Mouse (Mus musculus): ENCODE data around the gene Rtn4r.

The Rtn4r gene

GRCm38 (mm10) chr16:18127241-18127861 lies at the start of gene Rtn4r:
Gene Rtn4r (plus strand): TSS chr16:18127642.
- in situ Hi-C loops (cut with MboI, MseI): no loop called here

GRCm38 (mm10) chr16:18078314-18079015 lies 49.0 kb upstream of the Rtn4r start:
- in situ Hi-C loops (cut with MboI, MseI): no loop called here

- in situ Hi-C loops (cut with MboI, MseI): no loop called here
Measured at GRCm38 (mm10) chr16:18079300-18079699, 48.1 kb upstream of the Rtn4r start.

DNA sequence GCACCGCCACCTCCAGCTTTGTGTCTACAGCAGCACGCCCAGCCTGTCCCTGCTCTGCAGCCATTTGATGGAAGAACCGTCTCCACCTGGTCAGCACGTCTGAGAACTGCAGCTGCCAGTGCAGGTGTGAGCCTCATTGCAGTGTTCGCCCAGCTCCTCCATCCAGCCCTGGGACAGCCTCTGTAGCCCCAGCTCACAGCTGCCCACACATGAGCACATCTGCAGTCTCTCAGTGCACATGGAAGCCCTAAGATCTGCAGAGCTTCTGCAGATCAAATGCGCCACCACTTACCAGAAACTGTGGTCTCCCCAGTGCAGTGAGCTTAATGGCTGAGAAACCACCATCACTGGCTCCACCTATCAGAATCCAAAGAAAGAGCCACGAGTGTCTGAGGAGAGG lies 47.3 kb upstream of the Rtn4r start:
- in situ Hi-C loops (cut with MboI, MseI): no loop called here

DNA sequence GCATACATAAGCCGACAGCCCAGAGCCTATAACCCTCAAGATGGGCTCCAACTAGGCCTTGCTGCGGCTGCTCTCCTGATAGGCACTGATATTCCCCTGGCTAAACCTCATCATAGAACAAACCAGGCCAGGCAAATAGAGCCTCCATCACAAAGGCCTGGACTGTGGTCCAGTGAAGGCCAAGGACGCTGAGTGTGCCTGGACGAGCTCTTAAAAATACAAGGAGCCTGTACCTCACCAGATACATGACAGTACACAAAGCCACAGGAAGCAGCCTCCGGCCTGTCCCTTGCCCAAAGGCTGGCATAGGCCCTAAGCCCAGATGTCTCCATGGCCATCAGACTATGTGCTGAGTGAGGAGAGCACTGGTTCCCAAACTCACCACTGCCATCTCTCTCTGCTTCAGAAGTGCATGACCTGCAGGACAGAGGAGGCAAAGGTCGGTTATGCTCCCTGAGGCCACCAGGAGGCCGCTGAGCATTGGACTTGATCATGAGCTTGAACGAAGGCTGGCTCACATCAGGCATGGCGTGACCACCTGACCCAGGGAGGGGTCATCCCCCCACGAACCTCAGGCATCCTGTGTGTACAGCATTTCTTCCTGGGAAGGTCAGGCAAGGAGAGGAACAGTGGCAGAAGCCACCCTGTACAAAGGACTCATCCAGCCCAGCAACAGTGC lies 46.2 kb upstream of the Rtn4r start:
- in situ Hi-C loops (cut with MboI, MseI): no loop called here

GRCm38 (mm10) chr16:18082291-18082690 lies 45.2 kb upstream of the Rtn4r start:
- in situ Hi-C loops (cut with MboI, MseI): no loop called here

DNA sequence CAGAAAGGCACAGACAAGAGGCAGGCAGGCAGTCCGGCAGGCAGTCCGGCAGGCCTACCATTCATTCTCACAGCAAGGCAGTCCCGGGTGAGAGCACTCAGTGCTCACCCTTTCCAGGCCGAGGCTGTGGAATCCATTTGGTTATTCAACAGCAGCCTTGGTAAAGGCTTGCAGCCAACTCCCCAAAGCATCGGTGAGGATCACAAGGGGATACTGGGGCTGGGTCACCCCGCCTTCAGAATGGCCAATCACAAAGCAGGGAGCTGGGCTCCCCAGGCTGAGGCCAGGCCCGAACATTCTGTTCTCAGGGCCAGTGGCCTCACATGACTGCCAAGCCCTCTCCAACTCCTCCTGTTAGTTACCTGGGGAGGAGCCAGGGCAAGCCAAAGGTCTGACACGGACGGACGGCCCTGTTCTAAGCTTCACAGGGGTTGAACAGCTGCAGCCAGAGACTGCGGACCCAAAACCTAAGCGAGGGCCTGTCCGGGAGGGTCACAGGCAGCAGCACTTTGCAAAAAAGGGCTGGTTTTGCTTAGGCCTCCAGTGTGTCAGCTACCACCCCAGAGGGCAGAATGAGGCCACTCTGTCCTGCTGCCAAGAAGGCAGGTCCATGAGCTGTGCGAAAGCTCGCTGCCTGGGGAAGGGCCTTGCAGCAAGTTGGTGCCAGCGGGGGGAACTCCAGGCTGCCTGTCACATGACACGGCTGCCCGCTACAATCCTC lies 44.1 kb upstream of the Rtn4r start:
- in situ Hi-C loops (cut with MboI, MseI): no loop called here

DNA sequence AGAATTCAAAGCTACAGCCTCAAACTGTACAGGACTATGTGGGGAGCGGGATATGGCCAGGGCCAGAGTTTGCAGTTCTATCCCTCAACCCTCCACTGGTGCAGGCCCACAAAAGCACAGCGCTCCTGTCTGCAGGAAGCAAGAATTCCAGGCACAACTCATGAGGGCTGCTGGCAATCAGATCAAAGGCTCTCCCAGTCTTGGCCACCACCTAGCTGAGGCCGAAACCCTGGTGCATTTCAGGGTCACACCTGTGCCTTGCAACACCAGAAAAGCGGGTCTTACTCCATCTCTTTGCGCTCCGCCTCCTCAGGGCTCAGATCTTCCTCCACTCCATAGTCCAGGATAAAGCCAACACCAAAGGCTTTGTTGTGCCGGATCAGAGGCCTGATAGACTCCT lies 43.2 kb upstream of the Rtn4r start:
- in situ Hi-C loops (cut with MboI, MseI): no loop called here

DNA sequence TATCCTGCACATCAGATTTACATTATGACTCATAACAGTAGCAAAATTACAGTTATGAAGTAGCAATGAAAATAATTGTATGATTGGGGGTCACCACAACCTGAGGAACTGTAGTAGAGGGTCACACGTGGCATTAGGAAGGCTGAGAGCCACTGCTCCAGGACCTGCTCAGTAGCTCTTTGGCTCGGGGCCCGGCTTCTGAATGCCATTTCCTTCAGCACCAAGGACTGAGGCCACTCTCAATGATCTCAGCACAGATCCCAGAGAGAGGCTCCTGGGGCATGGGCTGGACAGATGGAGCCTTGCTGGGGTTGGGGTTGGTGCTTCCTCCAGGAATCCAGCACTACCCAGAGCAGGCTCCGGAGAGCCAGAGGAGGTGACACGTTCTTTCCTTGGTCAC lies 40.3 kb upstream of the Rtn4r start:
- in situ Hi-C loops (cut with MboI, MseI): no loop called here

GRCm38 (mm10) chr16:18096348-18096747 lies 31.1 kb upstream of the Rtn4r start:
- in situ Hi-C loops (cut with MboI, MseI): no loop called here

- in situ Hi-C loops (cut with MboI, MseI): no loop called here
Measured at GRCm38 (mm10) chr16:18102816-18103215, 24.6 kb upstream of the Rtn4r start.

- in situ Hi-C loops (cut with MboI, MseI): no loop called here
Measured at GRCm38 (mm10) chr16:18103366-18103765, 24.1 kb upstream of the Rtn4r start.

DNA sequence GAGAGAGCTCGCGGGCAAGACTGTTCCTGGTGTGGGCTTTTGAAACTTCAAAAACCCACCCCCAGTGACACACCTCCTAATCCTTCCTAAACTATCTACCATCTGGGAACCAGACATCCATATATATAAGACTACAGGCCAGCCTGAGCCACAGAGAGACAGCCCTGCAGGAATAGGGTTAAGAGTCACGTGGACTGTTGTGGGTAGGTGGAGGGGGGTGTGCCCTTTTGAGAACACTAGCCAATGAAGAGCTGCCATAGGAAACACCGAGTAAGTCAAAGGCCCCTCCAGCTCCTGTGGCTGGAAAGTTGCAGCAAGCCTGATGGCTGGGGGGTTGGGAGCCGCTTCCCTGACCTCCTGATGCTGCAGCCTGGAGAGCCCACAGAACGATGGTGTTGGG lies 23.6 kb upstream of the Rtn4r start:
- in situ Hi-C loops (cut with MboI, MseI): no loop called here

DNA sequence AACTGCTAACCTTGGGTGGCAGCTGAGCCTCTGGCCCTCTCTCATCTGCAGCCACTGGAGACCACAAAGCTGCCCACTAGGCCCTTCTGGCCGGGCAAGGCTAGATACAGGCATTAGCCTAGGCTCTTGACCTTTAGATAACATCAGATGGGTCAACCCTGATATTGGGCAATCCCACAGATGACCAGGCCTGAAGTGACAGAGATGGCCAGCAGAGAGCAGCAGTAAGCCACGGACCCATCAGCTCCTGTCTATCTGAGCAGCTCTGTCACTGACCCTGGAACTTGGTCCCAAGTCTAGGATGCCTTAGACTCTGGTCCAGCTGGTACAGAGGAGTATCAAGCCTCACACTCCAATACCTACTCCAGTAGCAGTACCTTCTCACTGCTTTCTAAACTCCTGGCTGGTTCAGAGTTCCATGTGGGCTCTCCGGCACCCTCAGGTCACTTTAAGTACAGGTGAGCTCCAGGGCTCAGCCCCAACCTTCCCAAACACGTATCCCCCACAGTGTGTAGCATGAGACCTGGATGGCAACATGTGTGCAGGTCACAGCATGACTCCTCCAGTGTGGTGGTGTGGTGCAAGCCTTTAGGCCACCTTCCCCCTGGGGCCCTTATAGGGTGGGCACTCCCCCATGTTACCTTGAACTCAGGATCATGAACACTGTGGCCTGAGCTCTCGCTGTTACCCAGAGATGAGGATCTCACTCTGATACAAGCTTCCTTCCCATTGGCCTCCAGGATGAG lies 19.0 kb upstream of the Rtn4r start:
- in situ Hi-C loops (cut with MboI, MseI): no loop called here

DNA sequence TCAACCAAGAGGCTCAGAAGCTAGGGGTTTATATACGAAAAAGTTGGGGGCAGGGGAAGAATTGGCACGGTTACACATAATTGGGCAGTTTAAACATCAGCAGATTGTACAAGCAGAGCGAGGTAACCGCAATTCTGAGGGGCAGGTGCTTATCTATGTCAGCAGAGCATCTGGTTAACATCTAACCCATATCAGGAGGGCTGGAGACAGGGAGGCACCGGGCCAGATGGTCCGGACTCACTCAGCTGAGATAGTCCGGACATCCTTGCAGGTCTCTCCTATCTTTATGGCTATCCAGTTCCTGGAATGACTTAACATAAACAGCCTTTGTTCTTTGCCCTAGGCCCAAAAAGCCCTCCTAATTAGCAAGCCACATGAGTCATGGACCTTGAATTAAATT lies 16.4 kb upstream of the Rtn4r start:
- in situ Hi-C loops (cut with MboI, MseI): no loop called here

- in situ Hi-C loops (cut with MboI, MseI): no loop called here
Measured at GRCm38 (mm10) chr16:18116467-18116866, 11.0 kb upstream of the Rtn4r start.

GRCm38 (mm10) chr16:18118285-18118684 lies 9.2 kb upstream of the Rtn4r start:
- in situ Hi-C loops (cut with MboI, MseI): no loop called here

GRCm38 (mm10) chr16:18119031-18119730 lies 8.3 kb upstream of the Rtn4r start:
- in situ Hi-C loops (cut with MboI, MseI): no loop called here

- in situ Hi-C loops (cut with MboI, MseI): loop anchor here (5.0 kb wide), 1 partner anchor 50 kb away; no protein-coding TSS in a partner anchor
Measured at GRCm38 (mm10) chr16:18122740-18123139, 4.7 kb upstream of the Rtn4r start.

GRCm38 (mm10) chr16:18123471-18123870 lies 4.0 kb upstream of the Rtn4r start:
- in situ Hi-C loops (cut with MboI, MseI): loop anchor here (5.0 kb wide), 1 partner anchor 49 kb away; no protein-coding TSS in a partner anchor

DNA sequence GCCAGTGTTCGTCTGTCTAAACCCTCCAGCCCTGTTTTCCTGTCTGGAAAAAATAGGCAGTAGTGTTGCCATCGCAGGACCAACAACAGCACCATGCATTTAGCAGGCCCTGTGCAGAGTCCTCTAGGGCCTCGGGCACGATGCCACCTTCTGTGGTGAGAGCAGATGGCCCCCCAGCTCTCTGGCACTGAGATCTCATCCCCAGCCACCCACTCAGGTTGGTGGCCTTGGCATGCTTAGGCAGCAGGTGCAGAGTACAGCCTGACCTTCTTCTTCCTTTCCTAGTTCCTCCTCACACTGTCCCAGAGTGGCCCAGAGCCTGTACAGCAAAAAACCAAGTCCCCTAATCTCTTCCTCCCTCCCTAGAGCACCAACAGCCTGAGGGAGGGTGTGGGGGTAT lies 3.4 kb upstream of the Rtn4r start:
- in situ Hi-C loops (cut with MboI, MseI): loop anchor here (5.0 kb wide), 1 partner anchor 48 kb away; no protein-coding TSS in a partner anchor
